Mouse (Mus musculus): Measurements from ENCODE around the gene Trim54. TPM values are rescaled to one million over a fixed set of nuclear protein-coding genes. Genes with fewer than 3 reads are reported as not detected.

The Trim54 gene
- polyA plus RNA-seq, 1 experiment from 2014 or later, result 3.6 TPM

- no peak within 1 kb of the TSS for H3K27ac ChIP-seq
- 91% methylated on average over 18 of the region's 18 CpGs for WGBS
- H3K4me3 ChIP-seq (replicated peaks), result no peak within 1 kb of the TSS
- H3K27me3 ChIP-seq, result peaks cover 21% of the 10 kb centered on the region
- ATAC-seq (ENCODE audit: insufficient number of reproducible peaks, insufficient read depth, low FRiP score, low TSS enrichment, low read depth), result no peak
- no peaks in the 10 kb centered on the region for H3K36me3 ChIP-seq
- no peaks in the 10 kb centered on the region for H3K9me3 ChIP-seq
- H3K9ac ChIP-seq (replicated peaks), result no peak within 1 kb of the TSS
- H3K4me2 ChIP-seq, result no peak within 1 kb of the TSS
- H3K4me1 ChIP-seq (replicated peaks), result no peaks in the 10 kb centered on the region
These were observed 8.5 kb upstream of the Trim54 start, which contains the start of gene Slc30a3 for GRCm38 (mm10) chr5:31108000-31108490. Slc30a3 (minus strand) TSS chr5:31108237.

DNA sequence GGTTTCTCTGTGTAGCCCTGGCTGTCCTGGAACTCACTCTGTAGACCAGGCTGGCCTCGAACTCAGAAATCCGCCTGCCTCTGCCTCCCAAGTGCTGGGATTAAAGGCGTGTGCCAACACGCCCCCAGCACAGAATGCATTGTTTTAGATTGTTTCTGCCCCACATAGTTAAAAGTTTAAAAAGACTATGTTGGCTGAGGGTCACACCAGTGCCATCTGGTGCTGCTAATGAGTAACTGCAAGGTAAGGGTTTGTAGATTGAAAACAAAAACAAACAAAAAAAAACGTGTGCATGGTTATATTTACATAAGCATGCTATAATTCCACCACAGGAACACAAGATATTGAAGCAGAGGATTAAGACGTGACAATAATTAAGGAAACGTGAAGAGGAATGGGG is 5.7 kb upstream of the Trim54 start:
- H3K9me3 ChIP-seq, result peaks cover 6% of the 10 kb centered on the region; the same call in 1 of the 2 replicates
- H3K36me3 ChIP-seq, result no peaks in the 10 kb centered on the region
- no peak overlapping the region for H3K27ac ChIP-seq
- H3K27me3 ChIP-seq, result peaks cover 5% of the 10 kb centered on the region; the same call in 1 of the 2 replicates
- H3K9ac ChIP-seq (replicated peaks), result no peak overlapping the region
- no peak for ATAC-seq (ENCODE audit: insufficient number of reproducible peaks, insufficient read depth, low FRiP score, low TSS enrichment, low read depth)
- H3K4me2 ChIP-seq, result no peak overlapping the region
- H3K4me3 ChIP-seq (replicated peaks), result no peak overlapping the region
- WGBS, result 35% methylated on average over 7 of the region's 7 CpGs
- H3K4me1 ChIP-seq (replicated peaks), result no peaks in the 10 kb centered on the region

DNA sequence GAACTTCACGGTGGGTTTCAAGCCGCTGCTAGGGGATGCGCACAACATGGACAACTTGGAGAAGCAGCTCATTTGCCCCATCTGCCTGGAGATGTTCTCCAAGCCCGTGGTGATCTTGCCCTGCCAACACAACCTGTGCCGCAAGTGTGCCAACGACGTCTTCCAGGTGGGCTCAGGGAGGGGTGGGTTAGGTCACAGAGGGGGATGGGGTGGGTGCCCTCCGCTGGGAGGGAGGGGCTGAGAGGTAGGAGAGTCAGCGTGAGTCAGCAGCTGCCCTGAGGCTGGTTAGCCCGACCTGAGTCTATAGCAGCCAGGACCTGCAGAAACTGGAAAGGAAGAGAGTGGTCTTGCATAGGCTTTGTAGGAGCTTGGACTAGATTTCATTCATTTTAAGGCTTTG is 400 bp downstream of the Trim54 start:
- ATAC-seq (ENCODE audit: insufficient number of reproducible peaks, insufficient read depth, low FRiP score, low TSS enrichment, low read depth), result no peak

GRCm38 (mm10) chr5:31121111-31121510 is 4.6 kb downstream of the Trim54 start:
- Histone ChIP-seq H3K9me3 (no peaks in the 10 kb centered on the region), H3K27me3 (peaks cover 10% of the 10 kb centered on the region), H3K36me3 (no peaks in the 10 kb centered on the region), H3K4me1 (replicated peaks) (no peaks in the 10 kb centered on the region), H3K4me2 (no peak overlapping the region), H3K4me3 (replicated peaks) (no peak overlapping the region), H3K27ac (no peak overlapping the region), H3K9ac (replicated peaks) (no peak overlapping the region)
- 84% methylated on average over 8 of the region's 8 CpGs for WGBS
- ATAC-seq (ENCODE audit: insufficient number of reproducible peaks, insufficient read depth, low FRiP score, low TSS enrichment, low read depth), result no peak

More for the DNA sequence above, 400 bp downstream of the Trim54 start:
- Histone ChIP-seq H3K36me3 (no peaks in the 10 kb centered on the region), H3K9ac (replicated peaks) (no peak overlapping the region), H3K4me3 (replicated peaks) (no peak overlapping the region), H3K4me2 (no peak overlapping the region), H3K9me3 (peaks cover 6% of the 10 kb centered on the region; the same call in 1 of the 2 replicates), H3K27ac (no peak overlapping the region), H3K27me3 (peaks cover 10% of the 10 kb centered on the region), H3K4me1 (replicated peaks) (no peaks in the 10 kb centered on the region)
- 23% methylated on average over 10 of the region's 10 CpGs for WGBS

DNA sequence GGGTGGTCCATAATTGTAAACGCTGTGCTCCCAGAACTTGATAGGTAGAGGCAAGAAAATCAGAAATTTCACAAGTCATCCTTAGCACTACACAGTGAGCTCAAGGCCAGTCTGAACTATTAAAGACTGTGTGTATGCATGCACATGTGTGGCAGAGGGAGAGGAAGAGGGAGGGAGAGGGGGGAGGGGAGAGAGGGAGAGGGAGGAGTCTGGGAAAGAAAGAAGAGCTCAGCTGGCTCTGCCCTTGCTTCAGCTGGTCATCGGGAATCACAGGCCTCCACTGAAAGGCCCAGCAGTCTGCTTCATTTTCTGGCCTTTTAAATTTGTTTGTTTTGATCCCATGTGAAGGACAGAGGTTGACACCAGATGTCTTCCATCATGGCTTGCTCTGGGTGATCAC is 7.0 kb downstream of the Trim54 start:
- Histone ChIP-seq H3K36me3 (no peaks in the 10 kb centered on the region), H3K27ac (no peak overlapping the region), H3K27me3 (no peaks in the 10 kb centered on the region), H3K4me3 (replicated peaks) (no peak overlapping the region), H3K9ac (replicated peaks) (no peak overlapping the region), H3K4me1 (replicated peaks) (no peaks in the 10 kb centered on the region), H3K4me2 (no peak overlapping the region), H3K9me3 (no peaks in the 10 kb centered on the region)
- ATAC-seq (ENCODE audit: insufficient number of reproducible peaks, insufficient read depth, low FRiP score, low TSS enrichment, low read depth), result no peak
- WGBS, result 46% methylated on average over 2 of the region's 2 CpGs

DNA sequence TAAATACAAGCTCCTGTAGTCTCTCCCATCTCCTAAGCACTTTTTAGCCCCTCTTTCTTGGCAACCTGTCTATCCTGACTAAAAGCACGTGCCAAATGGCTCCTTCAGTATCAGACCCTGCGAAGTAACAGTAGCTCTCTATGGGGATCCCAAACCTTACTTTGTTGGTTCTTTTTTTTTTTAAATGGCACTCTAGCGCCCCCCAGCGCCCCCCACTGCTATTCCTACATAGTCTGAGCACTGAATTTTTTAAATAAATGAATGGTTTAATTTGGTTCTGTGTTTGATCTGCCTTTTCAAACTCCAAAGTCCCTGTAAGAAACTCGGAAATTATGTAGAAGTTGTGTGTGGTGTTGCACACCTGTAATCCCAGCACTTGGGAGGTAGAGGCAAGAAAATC is 9.5 kb downstream of the Trim54 start:
- Histone ChIP-seq H3K27ac (no peak overlapping the region), H3K27me3 (peaks cover 6% of the 10 kb centered on the region), H3K4me2 (no peak overlapping the region), H3K36me3 (no peaks in the 10 kb centered on the region), H3K4me1 (replicated peaks) (no peaks in the 10 kb centered on the region), H3K9ac (replicated peaks) (no peak overlapping the region), H3K9me3 (no peaks in the 10 kb centered on the region), H3K4me3 (replicated peaks) (no peak overlapping the region)
- no peak for ATAC-seq (ENCODE audit: insufficient number of reproducible peaks, insufficient read depth, low FRiP score, low TSS enrichment, low read depth)
- WGBS, result 36% methylated on average over 5 of the region's 5 CpGs

- ATAC-seq (ENCODE audit: insufficient number of reproducible peaks, insufficient read depth, low FRiP score, low TSS enrichment, low read depth), result no peak
- Histone ChIP-seq H3K36me3 (peaks cover 8% of the 10 kb centered on the region; the same call in 1 of the 2 replicates), H3K9me3 (no peaks in the 10 kb centered on the region), H3K9ac (replicated peaks) (no peak overlapping the region), H3K27ac (no peak overlapping the region), H3K4me1 (replicated peaks) (peaks cover 21% of the 10 kb centered on the region), H3K27me3 (peaks cover 67% of the 10 kb centered on the region), H3K4me3 (replicated peaks) (peak overlapping the region; percentile 27), H3K4me2 (peak overlapping the region; percentile 42)
- WGBS, result 1% methylated on average over 33 of the region's 33 CpGs
These were observed 20.4 kb downstream of the Trim54 start for GRCm38 (mm10) chr5:31136730-31137424.

DNA sequence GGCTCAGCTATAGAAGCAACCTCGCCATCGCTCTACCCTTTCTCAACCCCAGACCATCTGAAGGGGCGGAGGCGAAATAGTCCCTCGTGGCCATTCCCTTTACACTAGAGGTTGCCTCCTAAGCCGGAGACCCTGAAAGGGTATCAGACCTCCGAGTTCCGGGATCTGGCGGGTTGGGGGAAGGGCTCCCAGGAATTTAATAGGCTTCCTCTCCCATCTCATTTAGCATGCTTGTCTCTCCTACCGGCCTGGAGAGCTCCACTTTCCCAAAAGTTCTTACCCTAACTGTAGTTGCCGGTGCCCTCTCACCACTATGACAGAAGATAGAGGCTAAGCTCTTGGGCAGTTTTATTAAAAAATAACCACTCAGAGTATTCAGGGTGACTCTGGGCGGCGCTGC is 21.1 kb downstream of the Trim54 start:
- Histone ChIP-seq H3K27me3 (peaks cover 67% of the 10 kb centered on the region), H3K4me2 (peak overlapping the region; percentile 42)

GRCm38 (mm10) chr5:31138241-31138967 is 21.9 kb downstream of the Trim54 start, which contains the start of gene Ucn:
Ucn (minus strand) TSS chr5:31138829.
- peaks cover 12% of the 10 kb centered on the region; the same call in 1 of the 2 replicates for H3K36me3 ChIP-seq
- peaks cover 67% of the 10 kb centered on the region for H3K27me3 ChIP-seq
- H3K4me1 ChIP-seq (replicated peaks), result peaks cover 21% of the 10 kb centered on the region
- peak within 1 kb of the TSS; percentile 27 for H3K4me3 ChIP-seq (replicated peaks)
- H3K4me2 ChIP-seq, result peak within 1 kb of the TSS; percentile 42
- ATAC-seq (ENCODE audit: insufficient number of reproducible peaks, insufficient read depth, low FRiP score, low TSS enrichment, low read depth), result 0 out of 2 replicates have a peak, but pooled peaks have one; percentile 15
- WGBS, result 2% methylated on average over 52 of the region's 52 CpGs
- H3K9me3 ChIP-seq, result no peaks in the 10 kb centered on the region
- H3K9ac ChIP-seq (replicated peaks), result no peak within 1 kb of the TSS
- H3K27ac ChIP-seq, result no peak within 1 kb of the TSS

More for the DNA sequence above, 21.1 kb downstream of the Trim54 start:
- Histone ChIP-seq H3K9me3 (no peaks in the 10 kb centered on the region), H3K9ac (replicated peaks) (no peak overlapping the region), H3K4me1 (replicated peaks) (peaks cover 21% of the 10 kb centered on the region), H3K27ac (no peak overlapping the region), H3K36me3 (peaks cover 9% of the 10 kb centered on the region; the same call in 1 of the 2 replicates), H3K4me3 (replicated peaks) (peak overlapping the region; percentile 27)
- ATAC-seq (ENCODE audit: insufficient number of reproducible peaks, insufficient read depth, low FRiP score, low TSS enrichment, low read depth), result no peak
- WGBS, result 2% methylated on average over 13 of the region's 13 CpGs

- no peak overlapping the region for H3K27ac ChIP-seq
- no peak overlapping the region for H3K4me2 ChIP-seq
- no peak for ATAC-seq (ENCODE audit: insufficient number of reproducible peaks, insufficient read depth, low FRiP score, low TSS enrichment, low read depth)
- H3K27me3 ChIP-seq, result peaks cover 62% of the 10 kb centered on the region
- no peak overlapping the region for H3K9ac ChIP-seq (replicated peaks)
- whole genome bisulfite sequencing, result 17% methylated on average over 9 of the region's 9 CpGs
- peak overlapping the region; percentile 27 for H3K4me3 ChIP-seq (replicated peaks)
- H3K36me3 ChIP-seq, result peaks cover 17% of the 10 kb centered on the region; the same call in 1 of the 2 replicates
- H3K4me1 ChIP-seq (replicated peaks), result peaks cover 21% of the 10 kb centered on the region
- no peaks in the 10 kb centered on the region for H3K9me3 ChIP-seq
These were observed 22.5 kb downstream of the Trim54 start for GRCm38 (mm10) chr5:31138968-31139425.

DNA sequence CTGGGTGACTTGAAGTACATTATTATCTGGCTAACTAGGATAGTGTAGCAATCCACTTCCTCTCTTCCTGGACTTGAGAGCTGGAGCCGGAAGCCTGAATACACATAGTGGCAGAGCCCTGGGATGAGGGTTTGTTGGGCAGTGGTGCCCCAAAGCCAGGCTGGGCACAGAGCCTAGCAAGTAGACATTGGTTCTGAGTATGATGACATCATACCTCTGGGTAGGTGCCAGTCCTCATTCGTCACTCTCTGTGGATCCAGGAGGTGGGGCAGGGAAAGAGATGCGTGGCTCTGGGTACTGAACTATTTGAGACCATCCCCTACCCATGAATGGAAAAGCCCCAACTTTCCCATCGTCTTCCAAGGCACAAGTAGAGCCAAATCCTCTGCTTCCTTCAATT is 33.3 kb downstream of the Trim54 start:
- H3K27me3 ChIP-seq, result no peaks in the 10 kb centered on the region
- no peak overlapping the region for H3K4me2 ChIP-seq
- H3K4me3 ChIP-seq (replicated peaks), result no peak overlapping the region
- H3K36me3 ChIP-seq, result peaks cover 50% of the 10 kb centered on the region
- H3K4me1 ChIP-seq (replicated peaks), result peaks cover 10% of the 10 kb centered on the region
- ATAC-seq (ENCODE audit: insufficient number of reproducible peaks, insufficient read depth, low FRiP score, low TSS enrichment, low read depth), result no peak
- no peak overlapping the region for H3K27ac ChIP-seq
- no peaks in the 10 kb centered on the region for H3K9me3 ChIP-seq
- 93% methylated on average over 4 of the region's 4 CpGs for whole genome bisulfite sequencing
- H3K9ac ChIP-seq (replicated peaks), result no peak overlapping the region

Data from limb, embryonic 12.5 days (tissue).